Mouse (Mus musculus) myocyte (in vitro differentiated cells): ENCODE data around the gene Cyba.
A peak's percentile ranks its signal among the peaks of the same experiment; 100 is the strongest.

ENCODE experiments used
- E2F4 ChIP-seq: IDR thresholded peaks from one replicate; pipeline ENCODE4 v1.6.1; 2011; ENCODE audit warnings: mild to moderate bottlenecking, control low read depth, moderate library complexity; ENCODE audit not compliant: insufficient read depth
- MAX ChIP-seq: IDR thresholded peaks from one replicate; pipeline ENCODE4 v1.6.1; 2011; ENCODE audit warnings: low read depth, mild to moderate bottlenecking, control low read depth
- MYOG ChIP-seq, 3 experiments: IDR thresholded peaks; one replicate each; pipeline ENCODE4 v1.6.1; 2011; ENCODE audit warnings: control low read depth in 2 of 3, low read depth in 2 of 3, mild to moderate bottlenecking in 2 of 3; ENCODE audit not compliant: insufficient read length in 2 of 3, control insufficient read depth in 1 of 3, insufficient read depth in 1 of 3
- POLR2A ChIP-seq: IDR thresholded peaks from one replicate; pipeline ENCODE4 v1.6.1; 2011; ENCODE audit warnings: low read depth, mild to moderate bottlenecking, control low read depth, moderate library complexity; ENCODE audit not compliant: insufficient read length
- POLR2AphosphoS2 ChIP-seq: IDR thresholded peaks from one replicate; pipeline ENCODE4 v1.6.1; 2011; ENCODE audit warnings: low read depth, control low read depth; ENCODE audit not compliant: insufficient read length
- TCF3 ChIP-seq: IDR thresholded peaks from one replicate; pipeline ENCODE4 v1.6.1; 2011; ENCODE audit warnings: low read depth, control low read depth; ENCODE audit not compliant: insufficient read length
- USF1 ChIP-seq: IDR thresholded peaks from one replicate; pipeline ENCODE4 v1.6.1; 2011; ENCODE audit warnings: low read depth, mild to moderate bottlenecking, control low read depth, moderate library complexity

- TF ChIP-seq USF1 (no peak), POLR2AphosphoS2 (peak; percentile 83), MAX (no peak), POLR2A (peak; percentile 92), TCF3 (no peak), MYOG (IDR thresholded peaks at IDR 0.05; ENCODE audit: control insufficient read depth in 1 of 3, insufficient read depth in 1 of 3, insufficient read length in 2 of 3, low read depth in 2 of 3) (peak in 1 of 3 experiments; percentile 46), E2F4 (peak; percentile 6)
These were observed 43.0 kb upstream of the Cyba start, which contains the start of the genes Rnf166 and Ctu2 for GRCm38 (mm10) chr8:122475580-122476320.
